Mouse (Mus musculus): Measurements from ENCODE around the gene Lamc3. TPM values are rescaled to one million over a fixed set of nuclear protein-coding genes. Genes with fewer than 3 reads are reported as not detected.

Gene Lamc3
- polyA plus RNA-seq, 1 experiment from 2014 or later, result 4.1 TPM

DNA sequence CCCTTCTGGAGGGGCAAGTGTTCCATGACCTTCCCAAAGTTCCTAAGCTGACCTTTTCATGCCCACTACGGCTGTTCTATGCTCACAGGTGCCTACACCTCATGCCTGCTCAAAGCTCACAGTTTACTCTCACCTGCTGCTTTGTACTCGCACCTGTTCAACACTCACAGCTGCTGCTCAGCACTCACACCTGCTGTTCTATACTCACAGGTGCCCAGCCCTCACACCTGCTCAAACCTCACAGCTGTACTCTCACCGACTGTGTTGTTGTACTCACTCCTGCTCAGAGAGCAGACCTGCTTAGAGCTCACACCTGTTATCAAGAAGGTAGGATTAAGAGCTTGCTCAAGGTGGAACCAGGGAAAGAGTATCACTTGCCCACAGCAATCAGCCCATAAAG, 16.4 kb upstream of the Lamc3 start:
- H3K4me3 ChIP-seq (ENCODE audit: low read length), result no peak overlapping the region
- ATAC-seq (ENCODE audit: low FRiP score, low TSS enrichment), result no peak
- no peaks in the 10 kb centered on the region for H3K36me3 ChIP-seq (ENCODE audit: insufficient read depth, low read length)
- H3K9ac ChIP-seq (replicated peaks; ENCODE audit: low read length), result no peak overlapping the region
- H3K27ac ChIP-seq (ENCODE audit: low read length), result no peak overlapping the region
- H3K9me3 ChIP-seq (ENCODE audit: low read length), result no peaks in the 10 kb centered on the region
- 64% methylated on average over 3 of the region's 3 CpGs for WGBS
- H3K4me1 ChIP-seq (ENCODE audit: insufficient read depth, low read length), result peaks cover 6% of the 10 kb centered on the region
- peaks cover 2% of the 10 kb centered on the region; the same call in 1 of the 2 replicates for H3K27me3 ChIP-seq (ENCODE audit: insufficient read depth, low read length)
- no peak overlapping the region for H3K4me2 ChIP-seq (replicated peaks; ENCODE audit: low read depth, low read length)

DNA sequence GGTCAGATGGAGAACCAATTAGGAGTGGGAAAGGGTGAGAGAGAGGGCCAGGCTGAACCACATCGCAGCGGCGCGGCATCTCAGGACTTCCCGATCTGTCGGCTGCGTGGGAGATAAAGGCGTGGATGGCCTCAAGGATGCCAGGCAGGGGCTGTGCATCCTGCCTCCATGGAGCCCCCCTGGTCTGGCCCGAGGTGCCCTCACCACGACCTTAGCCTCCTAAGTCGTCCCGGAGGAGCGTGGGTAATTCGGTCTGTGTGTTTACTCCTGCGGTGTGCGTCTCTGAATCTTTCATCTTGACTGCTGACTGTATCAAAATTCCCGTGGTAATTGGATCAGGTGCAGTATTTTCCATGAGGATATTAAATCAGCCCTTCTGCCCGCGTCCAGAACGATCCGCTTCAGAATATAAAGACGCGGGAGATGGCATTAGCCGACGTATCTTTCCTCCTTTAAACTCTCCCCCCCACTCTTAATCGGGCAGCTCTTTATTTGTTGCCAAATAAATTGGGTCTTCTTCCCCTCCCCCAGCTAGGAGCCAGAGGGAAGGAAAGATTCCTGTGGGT, 12.7 kb upstream of the Lamc3 start:
- Histone ChIP-seq H3K4me3 (ENCODE audit: low read length) (no peak overlapping the region), H3K9me3 (ENCODE audit: low read length) (no peaks in the 10 kb centered on the region), H3K27me3 (ENCODE audit: insufficient read depth, low read length) (peaks cover 26% of the 10 kb centered on the region), H3K9ac (replicated peaks; ENCODE audit: low read length) (no peak overlapping the region), H3K4me1 (ENCODE audit: insufficient read depth, low read length) (no peaks in the 10 kb centered on the region; the same call in 1 of the 2 replicates), H3K4me2 (replicated peaks; ENCODE audit: low read depth, low read length) (0 out of 2 replicates have a peak overlapping the region, but pooled peaks have one; percentile 15), H3K27ac (ENCODE audit: low read length) (no peak overlapping the region), H3K36me3 (ENCODE audit: insufficient read depth, low read length) (no peaks in the 10 kb centered on the region)
- WGBS, result 46% methylated on average over 26 of the region's 26 CpGs
- no peak for ATAC-seq (ENCODE audit: low FRiP score, low TSS enrichment)

GRCm38 (mm10) chr2:31876446-31876845, 10.6 kb upstream of the Lamc3 start:
- Histone ChIP-seq H3K4me3 (ENCODE audit: low read length) (no peak overlapping the region), H3K27me3 (ENCODE audit: insufficient read depth, low read length) (peaks cover 40% of the 10 kb centered on the region), H3K27ac (ENCODE audit: low read length) (no peak overlapping the region), H3K36me3 (ENCODE audit: insufficient read depth, low read length) (no peaks in the 10 kb centered on the region), H3K9me3 (ENCODE audit: low read length) (no peaks in the 10 kb centered on the region), H3K4me2 (replicated peaks; ENCODE audit: low read depth, low read length) (no peak overlapping the region), H3K4me1 (ENCODE audit: insufficient read depth, low read length) (peaks cover 7% of the 10 kb centered on the region; the same call in 1 of the 2 replicates), H3K9ac (replicated peaks; ENCODE audit: low read length) (no peak overlapping the region)
- ATAC-seq (ENCODE audit: low FRiP score, low TSS enrichment), result no peak
- 49% methylated on average over 12 of the region's 12 CpGs for WGBS

DNA sequence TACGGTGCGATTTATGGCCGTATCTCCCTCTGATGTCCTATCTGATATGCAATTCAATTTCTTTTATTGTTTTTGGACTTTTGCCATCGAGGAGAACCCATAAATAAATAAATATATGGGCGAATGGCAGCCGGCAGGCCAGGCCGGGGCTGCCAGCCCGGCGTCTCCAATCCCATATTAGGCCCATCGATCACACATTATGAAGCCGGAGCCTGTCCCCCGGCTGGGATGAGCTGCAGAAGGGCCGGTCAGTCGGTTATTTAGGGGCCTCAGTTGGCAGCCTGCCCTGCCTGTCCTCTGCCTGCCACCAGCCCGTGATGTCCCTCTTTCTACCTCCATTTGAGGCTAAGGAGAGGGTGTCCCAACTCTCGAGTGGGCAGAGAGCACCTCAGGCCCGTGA, 8.5 kb upstream of the Lamc3 start:
- 62% methylated on average over 17 of the region's 17 CpGs for WGBS
- Histone ChIP-seq H3K36me3 (ENCODE audit: insufficient read depth, low read length) (no peaks in the 10 kb centered on the region), H3K9me3 (ENCODE audit: low read length) (no peaks in the 10 kb centered on the region), H3K27ac (ENCODE audit: low read length) (no peak overlapping the region), H3K4me2 (replicated peaks; ENCODE audit: low read depth, low read length) (no peak overlapping the region), H3K27me3 (ENCODE audit: insufficient read depth, low read length) (peaks cover 60% of the 10 kb centered on the region), H3K4me3 (ENCODE audit: low read length) (no peak overlapping the region), H3K4me1 (ENCODE audit: insufficient read depth, low read length) (peaks cover 7% of the 10 kb centered on the region; the same call in 1 of the 2 replicates), H3K9ac (replicated peaks; ENCODE audit: low read length) (no peak overlapping the region)
- ATAC-seq (ENCODE audit: low FRiP score, low TSS enrichment), result no peak

DNA sequence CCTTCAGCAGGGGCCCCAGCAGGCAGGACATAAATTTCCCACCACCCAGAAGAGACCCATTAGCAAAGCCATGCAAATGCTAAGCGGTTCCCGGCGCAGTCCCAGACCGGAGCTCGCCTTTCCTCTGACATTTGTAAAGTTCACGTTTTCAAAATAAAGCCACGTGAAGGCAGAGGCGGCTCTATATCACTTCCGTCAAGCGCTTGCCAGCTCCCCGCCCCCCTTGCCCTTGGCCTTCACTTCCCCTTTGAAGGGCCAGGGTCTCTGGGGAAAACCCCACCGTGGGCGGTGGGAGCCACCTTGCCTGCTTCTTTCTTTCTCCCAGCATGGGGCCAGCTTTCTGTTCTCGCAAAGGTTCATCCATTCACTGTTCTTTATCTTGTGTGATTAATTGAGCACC, 6.2 kb upstream of the Lamc3 start:
- Histone ChIP-seq H3K4me1 (ENCODE audit: insufficient read depth, low read length) (peaks cover 7% of the 10 kb centered on the region; the same call in 1 of the 2 replicates), H3K4me2 (replicated peaks; ENCODE audit: low read depth, low read length) (0 out of 2 replicates have a peak overlapping the region, but pooled peaks have one; percentile 10), H3K9me3 (ENCODE audit: low read length) (no peaks in the 10 kb centered on the region), H3K27ac (ENCODE audit: low read length) (no peak overlapping the region), H3K36me3 (ENCODE audit: insufficient read depth, low read length) (no peaks in the 10 kb centered on the region), H3K27me3 (ENCODE audit: insufficient read depth, low read length) (peaks cover 66% of the 10 kb centered on the region), H3K4me3 (ENCODE audit: low read length) (no peak overlapping the region), H3K9ac (replicated peaks; ENCODE audit: low read length) (no peak overlapping the region)
- 0 out of 2 replicates have a peak, but pooled peaks have one; percentile 10 for ATAC-seq (ENCODE audit: low FRiP score, low TSS enrichment)
- WGBS, result 8% methylated on average over 14 of the region's 14 CpGs

DNA sequence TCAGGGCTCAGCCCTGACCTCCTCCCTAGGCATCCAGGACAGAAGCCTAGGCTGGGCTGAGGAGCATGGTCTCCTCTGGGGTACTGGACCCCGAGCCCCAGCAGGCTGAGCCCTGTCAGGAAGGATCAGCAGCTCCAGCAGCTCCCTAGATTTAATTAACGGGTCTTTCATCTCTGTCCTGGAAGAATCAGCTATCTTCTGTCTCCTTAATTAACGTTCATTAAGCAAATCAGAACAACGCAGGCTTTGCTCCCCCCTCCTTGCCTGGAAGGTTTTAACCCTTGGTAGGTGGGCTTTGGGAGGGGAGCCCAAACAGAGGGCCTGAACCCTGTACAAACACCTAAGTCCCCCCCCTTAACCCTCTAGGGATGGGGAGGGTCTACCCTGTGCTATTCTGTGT, 4.0 kb upstream of the Lamc3 start:
- Histone ChIP-seq H3K9ac (replicated peaks; ENCODE audit: low read length) (no peak overlapping the region), H3K4me3 (ENCODE audit: low read length) (no peak overlapping the region), H3K9me3 (ENCODE audit: low read length) (no peaks in the 10 kb centered on the region), H3K36me3 (ENCODE audit: insufficient read depth, low read length) (no peaks in the 10 kb centered on the region), H3K27ac (ENCODE audit: low read length) (no peak overlapping the region), H3K4me2 (replicated peaks; ENCODE audit: low read depth, low read length) (no peak overlapping the region), H3K4me1 (ENCODE audit: insufficient read depth, low read length) (peaks cover 14% of the 10 kb centered on the region), H3K27me3 (ENCODE audit: insufficient read depth, low read length) (peaks cover 72% of the 10 kb centered on the region)
- 39% methylated on average over 4 of the region's 4 CpGs for WGBS
- no peak for ATAC-seq (ENCODE audit: low FRiP score, low TSS enrichment)

GRCm38 (mm10) chr2:31884806-31885205, 2.3 kb upstream of the Lamc3 start:
- Histone ChIP-seq H3K36me3 (ENCODE audit: insufficient read depth, low read length) (no peaks in the 10 kb centered on the region), H3K9me3 (ENCODE audit: low read length) (no peaks in the 10 kb centered on the region), H3K4me3 (ENCODE audit: low read length) (no peak overlapping the region), H3K9ac (replicated peaks; ENCODE audit: low read length) (no peak overlapping the region), H3K27ac (ENCODE audit: low read length) (no peak overlapping the region), H3K27me3 (ENCODE audit: insufficient read depth, low read length) (peaks cover 71% of the 10 kb centered on the region), H3K4me1 (ENCODE audit: insufficient read depth, low read length) (peaks cover 14% of the 10 kb centered on the region), H3K4me2 (replicated peaks; ENCODE audit: low read depth, low read length) (no peak overlapping the region)
- ATAC-seq (ENCODE audit: low FRiP score, low TSS enrichment), result no peak
- 28% methylated on average over 6 of the region's 6 CpGs for WGBS

DNA sequence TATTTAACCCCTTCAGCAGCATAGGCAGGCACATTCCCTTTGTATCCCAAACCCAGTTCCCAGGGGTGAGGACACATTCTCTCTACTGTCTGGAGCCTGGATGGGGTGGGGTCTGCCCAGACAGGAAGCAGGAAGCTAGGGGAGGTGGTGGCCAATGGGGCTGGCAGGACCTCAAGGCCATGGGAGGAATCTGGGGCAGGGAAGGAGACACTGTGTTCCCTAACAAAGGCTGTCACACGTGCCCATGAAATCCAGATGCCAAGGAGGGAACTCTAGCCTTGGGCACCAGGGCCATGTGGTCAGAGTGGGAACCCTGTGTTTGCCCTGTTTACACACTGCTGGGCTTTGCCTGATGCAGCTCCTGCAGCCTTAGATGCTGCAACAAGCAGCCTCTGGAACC, 1.8 kb downstream of the Lamc3 start:
- no peaks in the 10 kb centered on the region for H3K36me3 ChIP-seq (ENCODE audit: insufficient read depth, low read length)
- H3K27me3 ChIP-seq (ENCODE audit: insufficient read depth, low read length), result peaks cover 41% of the 10 kb centered on the region
- no peak overlapping the region for H3K4me3 ChIP-seq (ENCODE audit: low read length)
- ATAC-seq (ENCODE audit: low FRiP score, low TSS enrichment), result no peak
- H3K9me3 ChIP-seq (ENCODE audit: low read length), result no peaks in the 10 kb centered on the region
- no peak overlapping the region for H3K9ac ChIP-seq (replicated peaks; ENCODE audit: low read length)
- no peak overlapping the region for H3K4me2 ChIP-seq (replicated peaks; ENCODE audit: low read depth, low read length)
- H3K27ac ChIP-seq (ENCODE audit: low read length), result no peak overlapping the region
- 48% methylated on average over 1 of the region's 1 CpGs for WGBS
- peaks cover 29% of the 10 kb centered on the region for H3K4me1 ChIP-seq (ENCODE audit: insufficient read depth, low read length)

DNA sequence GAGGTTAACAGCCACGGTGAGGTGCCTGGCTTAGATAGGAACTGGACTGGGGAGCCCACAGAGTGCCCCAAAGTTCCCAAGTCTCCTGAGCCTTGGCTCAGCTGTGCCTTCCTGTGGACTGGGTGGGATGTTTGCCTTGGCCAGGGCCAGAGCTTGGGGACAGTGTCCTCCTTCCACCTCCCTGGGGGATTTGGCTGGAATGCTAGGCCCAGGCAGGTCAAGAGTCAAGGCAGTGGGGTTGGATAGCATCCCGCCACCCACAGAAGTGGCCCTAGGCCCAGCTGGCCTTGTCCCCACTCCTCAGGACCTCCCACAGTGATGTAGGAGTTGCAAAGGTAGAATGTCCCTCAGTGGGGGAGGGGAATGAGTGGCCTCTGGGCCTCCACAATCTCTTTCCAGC, 4.1 kb downstream of the Lamc3 start:
- Histone ChIP-seq H3K27me3 (ENCODE audit: insufficient read depth, low read length) (peaks cover 28% of the 10 kb centered on the region), H3K9ac (replicated peaks; ENCODE audit: low read length) (no peak overlapping the region), H3K4me3 (ENCODE audit: low read length) (no peak overlapping the region), H3K4me2 (replicated peaks; ENCODE audit: low read depth, low read length) (no peak overlapping the region), H3K4me1 (ENCODE audit: insufficient read depth, low read length) (peaks cover 36% of the 10 kb centered on the region), H3K27ac (ENCODE audit: low read length) (no peak overlapping the region), H3K9me3 (ENCODE audit: low read length) (no peaks in the 10 kb centered on the region), H3K36me3 (ENCODE audit: insufficient read depth, low read length) (no peaks in the 10 kb centered on the region)
- ATAC-seq (ENCODE audit: low FRiP score, low TSS enrichment), result no peak
- 72% methylated on average over 2 of the region's 2 CpGs for WGBS

DNA sequence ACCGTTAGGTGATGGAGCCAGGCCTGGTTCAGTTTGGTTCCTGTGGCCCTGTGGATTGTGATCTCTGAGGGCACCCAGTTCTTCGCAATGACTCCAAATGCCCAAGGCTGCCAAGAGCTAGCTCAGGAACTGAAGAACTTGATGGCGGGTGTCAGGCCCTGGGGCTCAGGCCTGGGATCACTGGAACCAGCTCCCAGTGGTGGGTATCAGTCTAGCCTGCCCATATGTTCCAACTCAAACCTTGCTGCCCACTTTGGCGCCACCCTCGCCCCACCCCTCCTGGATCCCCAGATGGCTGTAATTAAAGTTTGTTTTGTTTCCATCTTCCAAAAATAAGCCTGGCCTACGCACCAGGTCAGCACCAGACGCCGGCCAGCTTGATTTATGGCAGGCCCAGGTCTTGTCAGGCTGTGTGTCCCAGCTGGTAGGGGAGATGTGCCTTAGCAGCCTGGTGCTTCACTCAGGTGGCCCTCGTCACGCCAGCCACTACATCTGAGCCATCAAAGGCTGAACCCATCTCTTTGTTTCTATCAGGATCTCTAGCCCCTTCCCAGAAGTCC, 6.1 kb downstream of the Lamc3 start:
- peaks cover 10% of the 10 kb centered on the region for H3K27me3 ChIP-seq (ENCODE audit: insufficient read depth, low read length)
- no peaks in the 10 kb centered on the region for H3K36me3 ChIP-seq (ENCODE audit: insufficient read depth, low read length)
- 31% methylated on average over 10 of the region's 10 CpGs for WGBS
- no peaks in the 10 kb centered on the region for H3K9me3 ChIP-seq (ENCODE audit: low read length)
- peak; percentile 69; the same call in 1 of the 2 replicates for ATAC-seq (ENCODE audit: low FRiP score, low TSS enrichment)
- peaks cover 28% of the 10 kb centered on the region for H3K4me1 ChIP-seq (ENCODE audit: insufficient read depth, low read length)
- H3K9ac ChIP-seq (replicated peaks; ENCODE audit: low read length), result no peak overlapping the region
- no peak overlapping the region for H3K4me2 ChIP-seq (replicated peaks; ENCODE audit: low read depth, low read length)
- peak overlapping the region; percentile 52 for H3K27ac ChIP-seq (ENCODE audit: low read length)
- H3K4me3 ChIP-seq (ENCODE audit: low read length), result no peak overlapping the region
